Mouse (Mus musculus) limb, embryonic 13.5 days (tissue): Measurements from ENCODE around the gene Gm28035. TPM values are rescaled to one million over a fixed set of nuclear protein-coding genes. Genes with fewer than 3 reads are reported as not detected.

ENCODE experiments used
- ATAC-seq: fragments of 200-750 bp; cut with Nextera tagmentation; 2 replicates; pipeline ENCODE4 v1.8.0; 2017; ENCODE audit warnings: low read depth, moderate number of reproducible peaks, moderate TSS enrichment; ENCODE audit not compliant: low FRiP score
- H3K27ac ChIP-seq: fragments of 300-500 bp; sonication (generic); 2 replicates; pipeline ENCODE4 v1.5.1; 2015; ENCODE audit warnings: inconsistent platforms, mild to moderate bottlenecking, moderate library complexity
- H3K27me3 ChIP-seq: fragments of 300-500 bp; sonication (generic); 2 replicates; pipeline ENCODE4 v1.6.1; 2015; ENCODE audit warnings: mild to moderate bottlenecking, inconsistent platforms
- H3K36me3 ChIP-seq: fragments of 300-500 bp; sonication (generic); 2 replicates; pipeline ENCODE4 v1.6.1; 2015; ENCODE audit warnings: inconsistent platforms, mild to moderate bottlenecking, moderate library complexity
- H3K4me1 ChIP-seq: fragments of 300-500 bp; sonication (generic); 2 replicates; pipeline ENCODE4 v1.6.1; 2015; ENCODE audit warnings: inconsistent platforms
- H3K4me2 ChIP-seq: fragments of 300-500 bp; sonication (generic); replicated peaks from 2 replicates; pipeline ENCODE4 v1.6.1; 2015; ENCODE audit warnings: inconsistent platforms, mild to moderate bottlenecking, moderate library complexity
- H3K4me3 ChIP-seq: fragments of 300-500 bp; sonication (generic); 2 replicates; pipeline ENCODE4 v1.5.1; 2015; ENCODE audit warnings: moderate library complexity, mild to moderate bottlenecking, inconsistent platforms
- H3K9ac ChIP-seq: fragments of 300-500 bp; sonication (generic); 2 replicates; pipeline ENCODE4 v1.6.1; 2015; ENCODE audit warnings: mild to moderate bottlenecking, inconsistent platforms
- H3K9me3 ChIP-seq: fragments of 300-500 bp; sonication (generic); 2 replicates; pipeline ENCODE4 v1.6.1; 2016; ENCODE audit warnings: inconsistent platforms
- WGBS: fragments of 180-500 bp; shearing (Covaris S2); methylation state at CpG from one replicate; pipeline ENCODE4 v1.1.7; 2015; 5-methylcytosine and 5-hydroxymethylcytosine counted together
- polyA plus RNA-seq: library from polyadenylated mRNA; unstranded; fragments of >200 nt; fragmentation: Nextera tagmentation; extraction: Ambion mirVana; gene quantifications from 2 replicates; pipeline ENCODE4 v1.2.1, GENCODE M21; 2015

Gene Gm28035
- polyA plus RNA-seq, 1 experiment from 2014 or later = 0.22 TPM

- Histone ChIP-seq H3K4me1 (peaks cover 20% of the 10 kb centered on the region), H3K36me3 (peaks cover 20% of the 10 kb centered on the region), H3K27me3 (no peaks in the 10 kb centered on the region), H3K27ac (peak within 1 kb of the TSS; percentile 76), H3K9me3 (no peaks in the 10 kb centered on the region), H3K9ac (peak within 1 kb of the TSS; percentile 95), H3K4me2 (peak within 1 kb of the TSS; percentile 78), H3K4me3 (peak within 1 kb of the TSS; percentile 85)
- ATAC-seq = peak; percentile 92
- WGBS = under 1% methylated on average over 51 of the region's 68 CpGs
These were observed 46.0 kb downstream of the Gm28035 start, which contains the start of the genes Dolk and Nup188 for GRCm38 (mm10) chr2:30286192-30287026. Gene Dolk, minus strand, starts transcription at chr2:30286334. Gene Nup188, plus strand, starts transcription at chr2:30286397.

- H3K27ac ChIP-seq = peak overlapping the region; percentile 76; the same call in 1 of the 2 replicates
- H3K9ac ChIP-seq = peak overlapping the region; percentile 95
- no peaks in the 10 kb centered on the region for H3K9me3 ChIP-seq
- H3K36me3 ChIP-seq = peaks cover 24% of the 10 kb centered on the region
- H3K4me2 ChIP-seq = peak overlapping the region; percentile 78
- H3K4me1 ChIP-seq = peaks cover 20% of the 10 kb centered on the region
- ATAC-seq = no peak
- H3K27me3 ChIP-seq = no peaks in the 10 kb centered on the region
- H3K4me3 ChIP-seq = peak overlapping the region; percentile 85
- under 1% methylated on average over 10 of the region's 10 CpGs for WGBS
These were observed 46.6 kb downstream of the Gm28035 start for GRCm38 (mm10) chr2:30287027-30287373.

- no peak overlapping the region for H3K4me2 ChIP-seq
- H3K27ac ChIP-seq = no peak overlapping the region
- no peak overlapping the region for H3K4me3 ChIP-seq
- WGBS = 77% methylated on average over 3 of the region's 3 CpGs
- no peak for ATAC-seq
- H3K36me3 ChIP-seq = peaks cover 76% of the 10 kb centered on the region
- no peaks in the 10 kb centered on the region for H3K27me3 ChIP-seq
- no peaks in the 10 kb centered on the region for H3K4me1 ChIP-seq
- H3K9ac ChIP-seq = no peak overlapping the region
- no peaks in the 10 kb centered on the region for H3K9me3 ChIP-seq
These were observed 59.2 kb downstream of the Gm28035 start for GRCm38 (mm10) chr2:30299525-30299924.

- WGBS = 90% methylated on average over 5 of the region's 5 CpGs
- Histone ChIP-seq H3K4me1 (no peaks in the 10 kb centered on the region), H3K27me3 (no peaks in the 10 kb centered on the region), H3K9me3 (no peaks in the 10 kb centered on the region), H3K4me2 (no peak overlapping the region), H3K36me3 (peaks cover 80% of the 10 kb centered on the region), H3K27ac (no peak overlapping the region), H3K9ac (no peak overlapping the region), H3K4me3 (no peak overlapping the region)
- no peak for ATAC-seq
These were observed 59.6 kb downstream of the Gm28035 start for GRCm38 (mm10) chr2:30299966-30300365.

- WGBS = 94% methylated on average over 7 of the region's 7 CpGs
- Histone ChIP-seq H3K4me1 (no peaks in the 10 kb centered on the region), H3K9ac (no peak overlapping the region), H3K36me3 (peaks cover 98% of the 10 kb centered on the region), H3K4me2 (no peak overlapping the region), H3K27me3 (no peaks in the 10 kb centered on the region), H3K4me3 (no peak overlapping the region), H3K27ac (no peak overlapping the region), H3K9me3 (no peaks in the 10 kb centered on the region)
- no peak for ATAC-seq
These were observed 65.7 kb downstream of the Gm28035 start for GRCm38 (mm10) chr2:30306087-30306486.

GRCm38 (mm10) chr2:30309351-30309750 is 69.0 kb downstream of the Gm28035 start:
- Histone ChIP-seq H3K4me1 (no peaks in the 10 kb centered on the region), H3K4me2 (no peak overlapping the region), H3K9ac (no peak overlapping the region), H3K27ac (no peak overlapping the region), H3K27me3 (no peaks in the 10 kb centered on the region), H3K4me3 (no peak overlapping the region), H3K9me3 (no peaks in the 10 kb centered on the region), H3K36me3 (peaks cover 96% of the 10 kb centered on the region)
- no peak for ATAC-seq
- 88% methylated on average over 3 of the region's 3 CpGs for WGBS

- H3K4me3 ChIP-seq = no peak overlapping the region
- 93% methylated on average over 2 of the region's 2 CpGs for WGBS
- H3K9ac ChIP-seq = no peak overlapping the region
- no peaks in the 10 kb centered on the region for H3K9me3 ChIP-seq
- no peak overlapping the region for H3K4me2 ChIP-seq
- ATAC-seq = no peak
- H3K27ac ChIP-seq = no peak overlapping the region
- H3K27me3 ChIP-seq = no peaks in the 10 kb centered on the region
- H3K4me1 ChIP-seq = no peaks in the 10 kb centered on the region
- H3K36me3 ChIP-seq = peaks cover 96% of the 10 kb centered on the region
These were observed 71.1 kb downstream of the Gm28035 start for GRCm38 (mm10) chr2:30311481-30311880.

- ATAC-seq = no peak
- Histone ChIP-seq H3K27me3 (no peaks in the 10 kb centered on the region), H3K9me3 (no peaks in the 10 kb centered on the region), H3K9ac (no peak overlapping the region), H3K4me3 (no peak overlapping the region), H3K27ac (no peak overlapping the region), H3K4me2 (no peak overlapping the region), H3K36me3 (peaks cover 92% of the 10 kb centered on the region), H3K4me1 (no peaks in the 10 kb centered on the region)
- 95% methylated on average over 4 of the region's 4 CpGs for WGBS
These were observed 75.8 kb downstream of the Gm28035 start for GRCm38 (mm10) chr2:30316136-30316535.

GRCm38 (mm10) chr2:30316955-30317354 is 76.6 kb downstream of the Gm28035 start:
- Histone ChIP-seq H3K4me3 (no peak overlapping the region), H3K4me1 (no peaks in the 10 kb centered on the region), H3K9ac (no peak overlapping the region), H3K4me2 (no peak overlapping the region), H3K9me3 (no peaks in the 10 kb centered on the region), H3K27ac (no peak overlapping the region), H3K36me3 (peaks cover 94% of the 10 kb centered on the region), H3K27me3 (no peaks in the 10 kb centered on the region)
- 91% methylated on average over 5 of the region's 5 CpGs for WGBS
- ATAC-seq = no peak

- Histone ChIP-seq H3K4me1 (no peaks in the 10 kb centered on the region), H3K27me3 (no peaks in the 10 kb centered on the region), H3K36me3 (peaks cover 94% of the 10 kb centered on the region), H3K9ac (no peak overlapping the region), H3K4me2 (no peak overlapping the region), H3K4me3 (no peak overlapping the region), H3K27ac (no peak overlapping the region), H3K9me3 (no peaks in the 10 kb centered on the region)
- no peak for ATAC-seq
- 89% methylated on average over 4 of the region's 4 CpGs for WGBS
These were observed 78.9 kb downstream of the Gm28035 start for GRCm38 (mm10) chr2:30319260-30319659.

GRCm38 (mm10) chr2:30323111-30323510 is 82.7 kb downstream of the Gm28035 start:
- WGBS = 91% methylated on average over 7 of the region's 7 CpGs
- H3K36me3 ChIP-seq = peaks cover 94% of the 10 kb centered on the region
- H3K4me3 ChIP-seq = no peak overlapping the region

GRCm38 (mm10) chr2:30325296-30325695 is 84.9 kb downstream of the Gm28035 start:
- no peaks in the 10 kb centered on the region for H3K4me1 ChIP-seq
- no peak overlapping the region for H3K27ac ChIP-seq
- no peak overlapping the region for H3K9ac ChIP-seq
- H3K27me3 ChIP-seq = no peaks in the 10 kb centered on the region
- WGBS = 94% methylated on average over 5 of the region's 5 CpGs
- ATAC-seq = no peak
- no peaks in the 10 kb centered on the region for H3K9me3 ChIP-seq
- peaks cover 98% of the 10 kb centered on the region for H3K36me3 ChIP-seq
- no peak overlapping the region for H3K4me3 ChIP-seq
- no peak overlapping the region for H3K4me2 ChIP-seq

More at GRCm38 (mm10) chr2:30323111-30323510, 82.7 kb downstream of the Gm28035 start:
- ATAC-seq = no peak
- no peaks in the 10 kb centered on the region for H3K4me1 ChIP-seq
- no peak overlapping the region for H3K27ac ChIP-seq
- no peaks in the 10 kb centered on the region for H3K9me3 ChIP-seq
- H3K9ac ChIP-seq = no peak overlapping the region
- no peak overlapping the region for H3K4me2 ChIP-seq
- no peaks in the 10 kb centered on the region for H3K27me3 ChIP-seq

GRCm38 (mm10) chr2:30327276-30327675 is 86.9 kb downstream of the Gm28035 start:
- H3K36me3 ChIP-seq = peaks cover 98% of the 10 kb centered on the region
- H3K9me3 ChIP-seq = no peaks in the 10 kb centered on the region
- H3K4me1 ChIP-seq = no peaks in the 10 kb centered on the region
- H3K4me3 ChIP-seq = no peak overlapping the region
- no peak for ATAC-seq
- WGBS = 85% methylated on average over 7 of the region's 7 CpGs
- no peak overlapping the region for H3K27ac ChIP-seq
- no peak overlapping the region for H3K4me2 ChIP-seq
- H3K9ac ChIP-seq = no peak overlapping the region
- H3K27me3 ChIP-seq = no peaks in the 10 kb centered on the region
